Mouse (Mus musculus): ENCODE measurements around the gene Eif3i. TPM values are rescaled to one million over a fixed set of nuclear protein-coding genes. Genes with fewer than 3 reads are reported as not detected.

Eif3i gene
- total and polyA plus RNA-seq, 3 experiments = 446 to 753 (median 667) TPM

GRCm38 (mm10) chr4:129640638-129641467 lies 40.4 kb upstream of the Eif3i start, which contains the start of gene Txlna (continued):
- no peak for TF ChIP-seq RAD21 (IDR thresholded peaks at IDR 0.05; ENCODE audit: low read depth, low read length)
- no peak for TF ChIP-seq CTCF (conservative IDR thresholded peaks at IDR 0.05 in 1 of 2, IDR thresholded peaks at IDR 0.05 in 1 of 2; ENCODE audit: low read depth in 2 of 2, low read length in 2 of 2)
- TF ChIP-seq MAZ (IDR thresholded peaks at IDR 0.05; ENCODE audit: low read depth, low read length) = 0 out of 2 replicates have a peak, but pooled peaks have one; percentile 5
- peak; percentile 84 for TF ChIP-seq TBP (conservative IDR thresholded peaks at IDR 0.05; ENCODE audit: low read depth, low read length)
- peak; percentile 80; the same call in 1 of the 2 replicates for TF ChIP-seq ELF1 (IDR thresholded peaks at IDR 0.05; ENCODE audit: low read depth, low read length)
- peak; percentile 49; the same call in 1 of the 2 replicates for TF ChIP-seq GABPA (IDR thresholded peaks at IDR 0.05; ENCODE audit: insufficient replicate concordance, low read depth, low read length)
- TF ChIP-seq KAT2A (IDR thresholded peaks at IDR 0.05; ENCODE audit: insufficient replicate concordance, low read length) = peak; percentile 90; the same call in 1 of the 2 replicates
- no peak for TF ChIP-seq ZKSCAN1 (IDR thresholded peaks at IDR 0.05; ENCODE audit: borderline replicate concordance, low read depth, low read length)

- H3K27me3 ChIP-seq (replicated peaks) = no peaks in the 10 kb centered on the region
- H3K9me3 ChIP-seq (replicated peaks; ENCODE audit: low read length) = no peaks in the 10 kb centered on the region
- H3K79me2 ChIP-seq (replicated peaks; ENCODE audit: control insufficient read depth, extremely low read depth, insufficient read depth, poor library complexity, severe bottlenecking) = peaks cover 28% of the 10 kb centered on the region
- no peak for DNase-seq (ENCODE audit: extremely low read depth)
- peaks cover 42 to 66% of the 10 kb centered on the region in 2 experiments for H3K36me3 ChIP-seq (replicated peaks in 1 of 2; ENCODE audit: control insufficient read depth in 1 of 2, insufficient read depth in 1 of 2, low read length in 1 of 2)
- no peak for TF ChIP-seq GABPA (IDR thresholded peaks at IDR 0.05; ENCODE audit: insufficient replicate concordance, low read depth, low read length)
- no peak for TF ChIP-seq MYC (IDR thresholded peaks at IDR 0.05; ENCODE audit: low read depth, low read length)
- TF ChIP-seq UBTF (IDR thresholded peaks at IDR 0.05; ENCODE audit: low read depth, low read length) = no peak
- TF ChIP-seq NRF1 (IDR thresholded peaks at IDR 0.05; ENCODE audit: low read depth, low read length) = no peak
- TF ChIP-seq MAZ (IDR thresholded peaks at IDR 0.05; ENCODE audit: low read depth, low read length) = no peak
- TF ChIP-seq PAX5 (IDR thresholded peaks at IDR 0.05; ENCODE audit: low read length) = no peak
- no peak for TF ChIP-seq RAD21 (IDR thresholded peaks at IDR 0.05; ENCODE audit: low read depth, low read length)
- 0 out of 2 replicates have a peak, but pooled peaks have one; percentile 44 for TF ChIP-seq CHD1 (IDR thresholded peaks at IDR 0.05; ENCODE audit: low read depth, low read length)
- TF ChIP-seq JUND (conservative IDR thresholded peaks at IDR 0.05; ENCODE audit: low read depth, low read length) = no peak
- TF ChIP-seq ZC3H11A (IDR thresholded peaks at IDR 0.05; ENCODE audit: low read depth, low read length) = no peak
- no peak for TF ChIP-seq JUN (IDR thresholded peaks at IDR 0.05; ENCODE audit: insufficient read depth, low read depth, low read length)
- no peak for TF ChIP-seq EP300 (IDR thresholded peaks at IDR 0.05; ENCODE audit: low read length)
- 0 out of 2 replicates have a peak, but pooled peaks have one; percentile 20 for TF ChIP-seq KAT2A (IDR thresholded peaks at IDR 0.05; ENCODE audit: insufficient replicate concordance, low read length)
- TF ChIP-seq BHLHE40 (IDR thresholded peaks at IDR 0.05; ENCODE audit: low read depth, low read length) = no peak
- no peak for TF ChIP-seq POLR2AphosphoS2 (IDR thresholded peaks at IDR 0.05; ENCODE audit: low read depth, low read length)
- no peak for TF ChIP-seq IRF4 (IDR thresholded peaks at IDR 0.05; ENCODE audit: low read depth, low read length)
- no peak for TF ChIP-seq NELFE (IDR thresholded peaks at IDR 0.05; ENCODE audit: low read depth, low read length)
- H3K4me2 ChIP-seq (ENCODE audit: insufficient read depth, low read depth, poor library complexity, severe bottlenecking) = peak overlapping the region; percentile 90
- peak overlapping the region; percentile 61 to 83 (median 76) for H3K4me3 ChIP-seq (replicated peaks in 1 of 3; ENCODE audit: low read depth in 2 of 3, low read length in 2 of 3, poor library complexity in 1 of 3)
- H3K4me1 ChIP-seq (ENCODE audit: control insufficient read depth in 1 of 2, insufficient read depth in 2 of 2) = peaks cover 4 to 33% of the 10 kb centered on the region in 2 experiments
- in situ Hi-C loops (cut with MboI; ENCODE audit: low pct_ligation_motif_present, low pct_unique_long_range_greater_than_20kb, low sequenced_read_pairs) = no loop called here
- H3K27ac ChIP-seq (ENCODE audit: insufficient read depth, low read depth) = peak overlapping the region; percentile 78; the same call in 1 of the 2 replicates
- dilution Hi-C loops (cut with MboI; ENCODE audit: extremely low pct_ligation_motif_present, extremely low pct_unique_long_range_greater_than_20kb, low sequenced_read_pairs) = no loop called here
- H3K9ac ChIP-seq (ENCODE audit: insufficient read depth, low read depth) = peak overlapping the region; percentile 95
Measured at GRCm38 (mm10) chr4:129640101-129640637, 39.7 kb upstream of the Eif3i start.

Data from CH12.LX (cell line).